Mouse (Mus musculus) neural tube, embryonic 14.5 days (tissue): ENCODE data around the gene Rgl1. TPM values are rescaled to one million over a fixed set of nuclear protein-coding genes. Genes with fewer than 3 reads are reported as not detected.

Source experiments
- ATAC-seq: fragments of 200-750 bp; cut with Nextera tagmentation; 2 replicates; pipeline ENCODE4 v1.8.0; 2017; ENCODE audit warnings: low read depth, mild to moderate bottlenecking, moderate TSS enrichment, moderate library complexity
- H3K27ac ChIP-seq: fragments of 300-500 bp; sonication (generic); 2 replicates; pipeline ENCODE4 v1.5.1; 2014; ENCODE audit warnings: low read depth, mild to moderate bottlenecking, control low read depth, low read length, moderate library complexity, mixed read lengths
- H3K27me3 ChIP-seq: fragments of 300-500 bp; sonication (generic); 2 replicates; pipeline ENCODE4 v1.6.1; 2014; ENCODE audit warnings: low read length; ENCODE audit not compliant: control insufficient read depth, insufficient read depth
- H3K36me3 ChIP-seq: fragments of 300-500 bp; sonication (generic); 2 replicates; pipeline ENCODE4 v1.6.1; 2014; ENCODE audit warnings: low read length, mixed read lengths; ENCODE audit not compliant: control insufficient read depth, insufficient read depth
- H3K4me1 ChIP-seq: fragments of 300-500 bp; sonication (generic); 2 replicates; pipeline ENCODE4 v1.6.1; 2014; ENCODE audit warnings: low read length; ENCODE audit not compliant: control insufficient read depth, insufficient read depth
- H3K4me2 ChIP-seq: fragments of 300-500 bp; sonication (generic); 2 replicates; pipeline ENCODE4 v1.6.1; 2014; ENCODE audit warnings: mild to moderate bottlenecking, low read depth, low read length, control low read depth
- H3K4me3 ChIP-seq: fragments of 300-500 bp; sonication (generic); 2 replicates; pipeline ENCODE4 v1.5.1; 2014; ENCODE audit warnings: low read depth, low read length, control low read depth, mixed read lengths
- H3K9ac ChIP-seq: fragments of 300-500 bp; sonication (generic); replicated peaks from 2 replicates; pipeline ENCODE4 v1.6.1; 2014; ENCODE audit warnings: low read depth, mild to moderate bottlenecking, control low read depth, low read length, mixed read lengths
- H3K9me3 ChIP-seq: fragments of 300-500 bp; sonication (generic); 2 replicates; pipeline ENCODE4 v1.6.1; 2016; ENCODE audit warnings: low read length; ENCODE audit not compliant: control insufficient read depth
- WGBS: fragments of 180-500 bp; shearing (Covaris S2); extraction: QIAGEN DNeasy Blood & Tissue Kit; methylation state at CpG from one replicate; pipeline ENCODE4 v1.1.7; 2014; 5-methylcytosine and 5-hydroxymethylcytosine counted together
- polyA plus RNA-seq: library from polyadenylated mRNA; unstranded; fragments of >200 nt; fragmentation: Nextera tagmentation; extraction: Ambion mirVana; gene quantifications from 2 replicates; pipeline ENCODE4 v1.2.1, GENCODE M21; 2014

Rgl1 gene
- polyA plus RNA-seq, 1 experiment from 2014 or later = 14.9 TPM

DNA sequence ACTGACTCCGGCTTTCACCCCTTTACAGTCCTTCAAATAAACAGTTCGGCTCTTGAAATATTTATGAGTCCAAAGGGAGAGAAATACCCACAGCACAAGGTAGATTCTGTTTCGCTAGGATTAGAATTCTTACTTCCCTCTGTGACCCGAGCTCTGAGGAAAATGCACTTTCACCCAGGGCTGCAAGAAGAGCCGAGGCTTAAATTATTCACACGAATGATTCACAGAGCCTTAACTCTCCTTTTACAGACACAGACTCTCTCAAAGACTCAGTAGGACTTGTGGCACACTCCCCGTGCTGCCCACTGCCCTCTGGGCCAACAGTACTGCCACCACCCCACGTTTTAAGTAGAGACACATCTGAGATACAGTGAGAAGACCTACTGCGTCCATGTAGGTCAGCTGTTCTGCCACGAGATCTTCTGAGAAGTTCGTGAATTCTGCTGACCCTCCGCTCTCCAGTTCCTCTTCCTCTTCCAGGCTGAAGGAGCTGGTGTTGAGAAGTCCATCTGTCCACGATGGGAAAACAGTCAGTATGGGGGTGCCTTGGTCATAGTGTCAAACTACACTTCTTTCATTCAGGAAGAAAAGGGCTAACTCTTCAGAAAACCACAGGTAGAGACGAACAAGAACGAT is 212.1 kb downstream of the Rgl1 start:
- peaks cover 6% of the 10 kb centered on the region for H3K4me1 ChIP-seq
- H3K36me3 ChIP-seq = no peaks in the 10 kb centered on the region
- no peak for ATAC-seq
- H3K27ac ChIP-seq = no peak overlapping the region
- no peak overlapping the region for H3K4me2 ChIP-seq
- WGBS = 74% methylated on average over 15 of the region's 15 CpGs
- no peaks in the 10 kb centered on the region for H3K27me3 ChIP-seq
- H3K9me3 ChIP-seq = no peaks in the 10 kb centered on the region
- no peak overlapping the region for H3K4me3 ChIP-seq
- no peak overlapping the region for H3K9ac ChIP-seq

DNA sequence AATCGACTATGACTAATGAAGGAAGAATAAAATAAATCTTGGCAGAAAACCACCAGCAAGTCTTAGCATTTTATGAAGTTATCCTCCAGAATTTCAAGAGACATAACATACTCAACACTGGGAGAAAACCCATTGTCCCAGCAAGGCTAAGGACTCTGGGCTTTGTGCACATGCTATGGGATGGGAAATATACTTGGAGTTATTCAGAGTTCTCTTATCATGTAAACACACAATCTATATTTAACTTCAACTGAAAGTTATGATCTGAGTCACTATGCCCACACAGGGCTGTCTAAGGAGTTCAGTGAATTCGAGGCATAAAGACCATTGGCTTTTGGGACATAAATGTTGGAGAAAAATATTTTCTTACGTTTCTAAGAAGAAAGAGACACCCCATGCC is 215.2 kb downstream of the Rgl1 start:
- no peaks in the 10 kb centered on the region for H3K4me1 ChIP-seq
- H3K27ac ChIP-seq = no peak overlapping the region
- WGBS = 83% methylated on average over 3 of the region's 3 CpGs
- H3K4me2 ChIP-seq = no peak overlapping the region
- H3K9ac ChIP-seq = no peak overlapping the region
- no peaks in the 10 kb centered on the region for H3K9me3 ChIP-seq
- H3K27me3 ChIP-seq = no peaks in the 10 kb centered on the region
- H3K4me3 ChIP-seq = no peak overlapping the region
- ATAC-seq = no peak
- no peaks in the 10 kb centered on the region for H3K36me3 ChIP-seq

DNA sequence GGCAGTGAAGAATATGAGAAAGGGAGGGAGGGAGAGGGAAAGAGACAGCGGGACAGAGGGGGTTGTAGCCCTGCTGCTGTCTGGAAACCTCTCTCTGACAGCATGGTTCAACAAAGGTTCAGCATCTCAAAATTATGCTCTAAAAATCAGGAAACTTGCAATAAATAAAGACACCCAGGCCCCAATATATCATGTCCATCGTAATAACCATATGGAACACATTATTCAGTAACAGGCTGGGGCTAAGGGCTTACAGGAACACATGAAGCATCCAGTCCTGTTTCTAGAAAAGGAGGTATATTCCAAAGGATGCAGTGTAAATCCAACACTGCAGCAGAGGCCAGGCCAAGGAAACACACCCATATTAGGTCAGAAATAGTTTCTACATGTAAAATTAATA is 215.6 kb downstream of the Rgl1 start:
- Histone ChIP-seq H3K9ac (no peak overlapping the region), H3K27me3 (no peaks in the 10 kb centered on the region), H3K9me3 (no peaks in the 10 kb centered on the region), H3K4me2 (no peak overlapping the region), H3K4me3 (no peak overlapping the region), H3K27ac (no peak overlapping the region), H3K36me3 (no peaks in the 10 kb centered on the region), H3K4me1 (no peaks in the 10 kb centered on the region)
- no peak for ATAC-seq
- WGBS = 84% methylated on average over 2 of the region's 2 CpGs

DNA sequence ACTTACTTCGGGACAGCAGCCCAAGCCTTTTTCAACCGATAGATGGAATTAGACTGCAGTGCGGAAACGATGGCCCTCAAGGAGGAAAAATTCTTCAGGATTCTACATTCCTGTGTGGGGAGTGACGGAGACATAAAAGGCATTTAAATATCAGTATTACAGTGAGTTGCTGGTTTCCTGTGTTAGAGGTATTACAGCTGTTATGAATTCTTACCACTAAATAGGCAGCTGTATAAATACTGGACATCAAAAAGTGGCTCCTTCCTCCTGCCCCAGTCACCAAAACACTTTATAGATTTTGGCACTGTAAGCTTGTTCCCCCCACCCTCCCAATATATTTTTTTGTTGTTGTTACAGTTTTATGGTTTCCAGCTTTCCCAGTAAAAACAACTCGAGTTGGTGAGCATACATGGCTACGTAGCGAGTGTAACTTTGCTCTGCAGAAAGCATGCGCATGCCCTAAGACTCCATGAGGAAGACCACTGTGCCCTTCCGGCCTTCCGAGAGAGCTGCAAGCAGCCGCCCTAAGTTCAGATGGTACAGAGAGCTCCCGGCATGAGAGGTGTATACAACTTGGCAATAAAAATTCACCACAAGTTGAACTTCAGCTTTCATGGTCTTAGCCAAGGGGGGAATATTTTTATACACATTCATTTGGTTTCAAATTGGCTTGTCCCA is 217.0 kb downstream of the Rgl1 start:
- H3K27ac ChIP-seq = no peak overlapping the region
- no peak for ATAC-seq
- H3K36me3 ChIP-seq = no peaks in the 10 kb centered on the region
- H3K4me1 ChIP-seq = no peaks in the 10 kb centered on the region
- no peak overlapping the region for H3K9ac ChIP-seq
- 84% methylated on average over 13 of the region's 13 CpGs for WGBS
- no peak overlapping the region for H3K4me2 ChIP-seq
- H3K9me3 ChIP-seq = no peaks in the 10 kb centered on the region
- no peaks in the 10 kb centered on the region for H3K27me3 ChIP-seq
- H3K4me3 ChIP-seq = no peak overlapping the region

DNA sequence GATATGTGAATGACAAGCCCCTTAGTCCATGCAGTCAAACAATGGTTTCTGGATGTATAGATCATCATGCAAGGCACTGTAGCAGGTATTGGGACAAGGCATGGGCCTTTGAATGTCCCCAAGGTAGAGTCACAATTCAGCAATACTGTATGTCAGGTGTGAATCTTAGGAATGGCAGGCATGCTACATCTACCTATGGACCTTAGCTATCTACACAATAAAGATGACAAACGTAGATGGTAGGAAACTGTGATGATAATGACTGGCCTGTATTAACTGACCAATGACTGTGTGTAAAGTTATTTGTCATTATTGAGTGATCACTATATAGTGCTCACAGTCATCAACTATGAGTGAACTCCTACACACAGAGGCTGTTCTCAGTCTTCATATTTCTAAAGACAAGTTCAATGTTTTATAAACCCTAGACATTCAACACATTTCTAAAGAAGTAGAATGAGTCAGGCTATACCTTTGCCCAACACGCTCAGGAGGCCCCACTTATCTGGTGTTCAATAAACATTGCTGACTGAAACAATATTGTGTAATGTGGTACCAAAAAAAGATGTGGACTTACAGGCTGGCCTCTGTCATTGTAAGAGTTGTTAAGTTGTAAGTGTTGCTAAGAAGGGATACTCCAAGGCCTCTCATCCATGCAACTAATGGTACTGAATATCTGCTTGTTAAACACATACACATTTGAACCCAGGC is 222.5 kb downstream of the Rgl1 start:
- no peaks in the 10 kb centered on the region for H3K27me3 ChIP-seq
- H3K4me2 ChIP-seq = no peak overlapping the region
- no peak for ATAC-seq
- 0 out of 2 replicates have a peak, but pooled peaks cover 5% of the 10 kb centered on the region for H3K36me3 ChIP-seq
- H3K4me1 ChIP-seq = no peaks in the 10 kb centered on the region
- H3K9ac ChIP-seq = no peak overlapping the region
- WGBS = 94% methylated on average over 2 of the region's 2 CpGs
- H3K27ac ChIP-seq = no peak overlapping the region
- H3K9me3 ChIP-seq = no peaks in the 10 kb centered on the region
- no peak overlapping the region for H3K4me3 ChIP-seq

DNA sequence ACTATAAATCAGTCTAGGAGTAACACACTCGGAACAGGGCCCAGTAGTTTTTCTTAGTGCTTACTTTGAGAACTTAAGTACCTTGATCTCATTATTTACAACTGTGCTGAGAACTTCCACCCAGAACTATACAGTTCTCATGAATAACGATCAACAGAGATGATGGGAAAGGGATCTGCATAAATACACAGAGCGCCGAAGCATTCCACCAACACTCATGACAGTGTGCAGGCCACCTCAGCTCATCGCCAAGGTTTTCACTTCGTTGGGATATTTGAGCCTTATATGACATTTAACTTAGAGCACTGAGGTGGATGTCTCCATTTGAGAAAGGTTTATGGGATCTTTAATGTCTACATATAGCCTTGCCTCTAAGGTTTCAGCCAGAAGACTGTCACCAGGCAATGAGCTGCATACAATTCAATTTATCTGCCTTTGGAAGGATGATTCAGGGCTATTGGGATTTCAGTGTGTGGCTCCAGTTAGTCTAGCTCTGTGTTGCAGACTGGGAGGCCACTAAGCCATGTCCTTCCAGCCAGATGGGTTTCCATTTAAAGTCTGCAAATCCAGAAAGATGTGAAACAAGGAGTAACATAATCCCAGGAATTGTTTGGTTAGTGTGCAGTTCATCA is 223.3 kb downstream of the Rgl1 start:
- no peak for ATAC-seq
- 90% methylated on average over 6 of the region's 6 CpGs for WGBS
- H3K9ac ChIP-seq = no peak overlapping the region

DNA sequence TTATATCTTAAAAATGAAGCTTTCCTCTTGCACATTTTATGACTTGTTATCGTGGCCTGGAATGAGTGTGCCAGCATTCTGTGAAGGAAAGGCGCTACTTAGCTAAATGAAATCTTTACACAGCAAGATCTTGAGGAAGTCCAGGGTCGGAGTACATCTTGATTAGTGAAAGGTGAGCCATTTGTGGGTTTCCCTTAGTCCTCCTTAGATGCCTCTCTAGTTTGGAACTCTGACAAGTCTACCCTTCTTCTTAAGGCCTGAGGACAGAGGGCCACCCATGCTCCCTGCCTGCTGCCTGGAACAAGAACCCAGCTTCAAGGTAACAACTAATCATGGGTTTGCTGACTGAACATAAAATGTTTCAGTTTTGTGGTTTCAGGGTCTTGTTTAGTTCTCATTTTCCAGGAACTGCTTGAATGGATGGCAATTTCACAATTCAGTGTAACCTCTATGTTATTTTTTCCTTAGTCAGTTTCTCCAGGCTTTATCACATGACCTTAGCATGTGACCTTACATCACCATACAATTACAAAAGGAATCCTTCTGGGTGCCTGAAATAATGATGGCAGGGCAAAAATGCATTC is 225.8 kb downstream of the Rgl1 start:
- H3K4me1 ChIP-seq = no peaks in the 10 kb centered on the region
- H3K27me3 ChIP-seq = no peaks in the 10 kb centered on the region
- no peaks in the 10 kb centered on the region for H3K9me3 ChIP-seq
- 0 out of 2 replicates have a peak, but pooled peaks cover 5% of the 10 kb centered on the region for H3K36me3 ChIP-seq
- no peak overlapping the region for H3K27ac ChIP-seq
- H3K4me3 ChIP-seq = no peak overlapping the region
- 94% methylated on average over 3 of the region's 3 CpGs for WGBS
- H3K4me2 ChIP-seq = no peak overlapping the region
- ATAC-seq = no peak
- no peak overlapping the region for H3K9ac ChIP-seq

More for the DNA sequence above, 223.3 kb downstream of the Rgl1 start:
- H3K36me3 ChIP-seq = 0 out of 2 replicates have a peak, but pooled peaks cover 5% of the 10 kb centered on the region
- no peak overlapping the region for H3K4me2 ChIP-seq
- H3K4me3 ChIP-seq = no peak overlapping the region
- no peaks in the 10 kb centered on the region for H3K9me3 ChIP-seq
- no peaks in the 10 kb centered on the region for H3K27me3 ChIP-seq
- H3K4me1 ChIP-seq = no peaks in the 10 kb centered on the region
- H3K27ac ChIP-seq = no peak overlapping the region

DNA sequence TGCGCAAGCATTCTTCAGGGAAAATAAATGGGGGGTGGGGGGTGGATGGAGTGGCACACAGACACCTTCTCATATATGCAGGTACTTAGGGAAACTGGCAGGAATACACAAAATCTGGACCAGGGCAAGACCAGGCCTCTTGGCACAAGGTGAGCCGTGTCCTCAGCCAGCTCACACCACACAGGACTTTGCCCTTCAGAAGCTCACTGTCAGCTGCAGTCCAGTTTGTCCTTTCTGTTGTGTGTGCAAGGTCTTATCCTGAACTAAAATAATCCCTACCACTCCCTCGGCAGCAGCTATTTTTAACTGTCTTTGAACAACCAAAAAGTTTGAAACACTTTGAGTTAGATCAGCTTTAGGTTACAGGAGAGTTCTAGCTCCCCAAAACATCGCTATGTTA is 227.3 kb downstream of the Rgl1 start:
- WGBS = 93% methylated on average over 4 of the region's 4 CpGs
- Histone ChIP-seq H3K9me3 (no peaks in the 10 kb centered on the region), H3K4me2 (no peak overlapping the region), H3K4me3 (no peak overlapping the region), H3K9ac (no peak overlapping the region), H3K27ac (no peak overlapping the region), H3K36me3 (0 out of 2 replicates have a peak, but pooled peaks cover 5% of the 10 kb centered on the region), H3K4me1 (no peaks in the 10 kb centered on the region), H3K27me3 (no peaks in the 10 kb centered on the region)
- no peak for ATAC-seq
